In genomic region chrX:97431391-97431803, GRCm38 (mm10) we compare ENCODE assay signal across 8 mouse cellular contexts. TPM values are rescaled to one million over a fixed set of nuclear protein-coding genes. Genes with fewer than 3 reads are reported as not detected.
DNase-seq lines count a peak whose midpoint lies in the region; ATAC-seq and TF ChIP-seq lines count a peak whose summit lies in the region.

No protein-coding gene starts in this region.

- H3K4me3 ChIP-seq in embryonic fibroblast, embryonic 13.5 days (ENCODE audit: insufficient read depth, low read length), result peak overlapping the region; percentile 83
- peak overlapping the region; percentile 45 to 54 for H3K4me3 ChIP-seq in heart, embryonic 14.5 days (ENCODE audit: control insufficient read depth in 1 of 2, insufficient read depth in 1 of 2, low read depth in 1 of 2, low read length in 2 of 2)
- peak overlapping the region; percentile 37 for H3K4me3 ChIP-seq in kidney, postnatal 0 days (replicated peaks; ENCODE audit: low read depth, low read length)
- H3K4me3 ChIP-seq in limb, embryonic 15.5 days, result peak overlapping the region; percentile 39
- H3K4me3 ChIP-seq in midbrain, embryonic 16.5 days (ENCODE audit: low read depth, low read length), result peak overlapping the region; percentile 33
- H3K4me3 ChIP-seq in stomach, postnatal 0 days (ENCODE audit: low read depth, low read length), result peak overlapping the region; percentile 41

- H3K27ac ChIP-seq in embryonic fibroblast, embryonic 13.5 days (ENCODE audit: insufficient read depth, low read length), result no peak overlapping the region
- H3K27ac ChIP-seq in heart, embryonic 14.5 days (replicated peaks in 1 of 2; ENCODE audit: control insufficient read depth in 1 of 2, insufficient read depth in 1 of 2, low read depth in 2 of 2, low read length in 2 of 2), result no peak overlapping the region
- H3K27ac ChIP-seq in kidney, postnatal 0 days, result no peak overlapping the region
- no peak overlapping the region for H3K27ac ChIP-seq in limb, embryonic 15.5 days
- H3K27ac ChIP-seq in midbrain, embryonic 16.5 days (ENCODE audit: low read length), result no peak overlapping the region
- no peak overlapping the region for H3K27ac ChIP-seq in stomach, postnatal 0 days (replicated peaks)

- H3K4me1 ChIP-seq in embryonic fibroblast, embryonic 13.5 days (ENCODE audit: control insufficient read depth, insufficient read depth, low read length), result no peaks in the 10 kb centered on the region
- H3K4me1 ChIP-seq in heart, embryonic 14.5 days (ENCODE audit: control insufficient read depth in 2 of 2, insufficient read depth in 2 of 2, low read length in 2 of 2), result no peaks in the 10 kb centered on the region
- no peaks in the 10 kb centered on the region for H3K4me1 ChIP-seq in kidney, postnatal 0 days (replicated peaks; ENCODE audit: insufficient read depth, low read length)
- H3K4me1 ChIP-seq in limb, embryonic 15.5 days, result no peaks in the 10 kb centered on the region
- no peaks in the 10 kb centered on the region for H3K4me1 ChIP-seq in midbrain, embryonic 16.5 days (ENCODE audit: control insufficient read depth, insufficient read depth, low read length)
- no peaks in the 10 kb centered on the region for H3K4me1 ChIP-seq in stomach, postnatal 0 days (replicated peaks; ENCODE audit: control insufficient read depth, insufficient read depth)

- peak; percentile 73 for DNase-seq in brain, adult 2 months (ENCODE audit: low read depth, low spot score)
- DNase-seq in kidney, postnatal 0 days (ENCODE audit: low spot score), result peak; percentile 75
- DNase-seq in stomach, postnatal 0 days (ENCODE audit: low spot score), result peak; percentile 18

- peak overlapping the region; percentile 67 for H3K9ac ChIP-seq in heart, embryonic 14.5 days (ENCODE audit: low read length)
- H3K9ac ChIP-seq in kidney, postnatal 0 days (ENCODE audit: low read depth, low read length), result no peak overlapping the region
- no peak overlapping the region for H3K9ac ChIP-seq in limb, embryonic 15.5 days
- H3K9ac ChIP-seq in midbrain, embryonic 16.5 days (ENCODE audit: low read depth, low read length), result peak overlapping the region; percentile 52; the same call in 1 of the 2 replicates
- peak overlapping the region; percentile 47; the same call in 1 of the 2 replicates for H3K9ac ChIP-seq in stomach, postnatal 0 days (ENCODE audit: low read length)

- no peak for TF ChIP-seq CTCF in embryonic fibroblast, embryonic 13.5 days (IDR thresholded peaks at IDR 0.05; ENCODE audit: borderline replicate concordance, insufficient read depth, low read length)
- TF ChIP-seq CTCF in kidney, postnatal 0 days (IDR thresholded peaks at IDR 0.05; ENCODE audit: low read depth), result peak; percentile 76
- peak; percentile 69 for TF ChIP-seq CTCF in stomach, postnatal 0 days (IDR thresholded peaks at IDR 0.05; ENCODE audit: low read depth)

- H3K9me3 ChIP-seq in heart, embryonic 14.5 days (ENCODE audit: control insufficient read depth, low read length), result no peaks in the 10 kb centered on the region
- no peaks in the 10 kb centered on the region for H3K9me3 ChIP-seq in kidney, postnatal 0 days (replicated peaks; ENCODE audit: low read length)
- no peaks in the 10 kb centered on the region for H3K9me3 ChIP-seq in limb, embryonic 15.5 days
- no peaks in the 10 kb centered on the region for H3K9me3 ChIP-seq in midbrain, embryonic 16.5 days (replicated peaks; ENCODE audit: control insufficient read depth, low read length, poor library complexity, severe bottlenecking)
- H3K9me3 ChIP-seq in stomach, postnatal 0 days (ENCODE audit: control insufficient read depth, low read length), result no peaks in the 10 kb centered on the region

- TF ChIP-seq EP300 in stomach, postnatal 0 days (optimal IDR thresholded peaks at IDR 0.05), result no peak

- no peaks in the 10 kb centered on the region for H3K36me3 ChIP-seq in heart, embryonic 14.5 days (ENCODE audit: control insufficient read depth, insufficient read depth, low read length)
- no peaks in the 10 kb centered on the region for H3K36me3 ChIP-seq in kidney, postnatal 0 days (ENCODE audit: insufficient read depth, low read length)
- no peaks in the 10 kb centered on the region for H3K36me3 ChIP-seq in limb, embryonic 15.5 days
- no peaks in the 10 kb centered on the region for H3K36me3 ChIP-seq in midbrain, embryonic 16.5 days (ENCODE audit: control insufficient read depth, insufficient read depth, low read length)
- H3K36me3 ChIP-seq in stomach, postnatal 0 days (ENCODE audit: control insufficient read depth, insufficient read depth, low read length), result no peaks in the 10 kb centered on the region

- H3K4me2 ChIP-seq in heart, embryonic 14.5 days (ENCODE audit: low read length), result peak overlapping the region; percentile 49
- peak overlapping the region; percentile 36; the same call in 1 of the 2 replicates for H3K4me2 ChIP-seq in kidney, postnatal 0 days (ENCODE audit: low read length)
- peak overlapping the region; percentile 24; the same call in 1 of the 2 replicates for H3K4me2 ChIP-seq in limb, embryonic 15.5 days
- H3K4me2 ChIP-seq in midbrain, embryonic 16.5 days (ENCODE audit: low read length), result peak overlapping the region; percentile 57
- H3K4me2 ChIP-seq in stomach, postnatal 0 days (replicated peaks; ENCODE audit: low read depth), result peak overlapping the region; percentile 39; the same call in 1 of the 2 replicates

- 18% methylated on average over 6 of the region's 6 CpGs for WGBS in heart, embryonic 14.5 days
- 23% methylated on average over 6 of the region's 6 CpGs for WGBS in kidney, postnatal 0 days
- 20% methylated on average over 6 of the region's 6 CpGs for WGBS in limb, embryonic 15.5 days
- 18% methylated on average over 6 of the region's 6 CpGs for WGBS in midbrain, embryonic 16.5 days
- WGBS in stomach, postnatal 0 days, result 13% methylated on average over 6 of the region's 6 CpGs

- no peaks in the 10 kb centered on the region for H3K27me3 ChIP-seq in heart, embryonic 14.5 days (ENCODE audit: control insufficient read depth, insufficient read depth, low read length)
- H3K27me3 ChIP-seq in kidney, postnatal 0 days (ENCODE audit: insufficient read depth, low read length), result no peaks in the 10 kb centered on the region
- no peaks in the 10 kb centered on the region for H3K27me3 ChIP-seq in limb, embryonic 15.5 days
- no peaks in the 10 kb centered on the region for H3K27me3 ChIP-seq in midbrain, embryonic 16.5 days (ENCODE audit: control insufficient read depth, insufficient read depth, low read depth, low read length)
- H3K27me3 ChIP-seq in stomach, postnatal 0 days (ENCODE audit: control insufficient read depth, insufficient read depth, low read length), result no peaks in the 10 kb centered on the region

- no peak for TF ChIP-seq POLR2A in embryonic fibroblast, embryonic 13.5 days (IDR thresholded peaks at IDR 0.05; ENCODE audit: low read depth, low read length)

- ATAC-seq in CD4-positive, CD25-positive, alpha-beta regulatory T cell, adult 4 months, result peak; percentile 87
- ATAC-seq in heart, embryonic 14.5 days (ENCODE audit: insufficient number of reproducible peaks, insufficient read depth, low FRiP score, low read depth), result no peak
- ATAC-seq in kidney, postnatal 0 days (replicated peaks; ENCODE audit: low FRiP score, low read depth), result peak; percentile 61; the same call in 1 of the 2 replicates
- ATAC-seq in limb, embryonic 15.5 days (ENCODE audit: insufficient number of reproducible peaks, low FRiP score, low TSS enrichment, low read depth), result no peak
- ATAC-seq in midbrain, embryonic 16.5 days, result peak; percentile 89
- 0 out of 2 replicates have a peak, but pooled peaks have one; percentile 40 for ATAC-seq in stomach, postnatal 0 days (ENCODE audit: low FRiP score, low TSS enrichment)

RNA-seq across cellular contexts. Expression of gene Eda2r, which starts 54.4 kb away (rescaled TPM):
- polyA plus RNA-seq in CD4-positive, CD25-positive, alpha-beta regulatory T cell, adult 4 months (2017; shearing (Covaris generic)), result not detected
- 72.2 and 78.1 TPM in 2 replicates for polyA plus RNA-seq in embryonic fibroblast, embryonic 13.5 days (2011; ENCODE audit: insufficient read length, low read depth, missing spikeins)
- polyA plus RNA-seq in heart, embryonic 14.5 days (2014; fragmentation: Nextera tagmentation; extraction: Ambion mirVana), result 2.0 and 2.7 TPM in 2 replicates
- polyA plus RNA-seq in kidney, postnatal 0 days (2015; fragmentation: Nextera tagmentation; extraction: Ambion mirVana), result 0.68 and 1.1 TPM in 2 replicates
- 1.5 and 2.7 TPM in 2 replicates for polyA plus RNA-seq in limb, embryonic 15.5 days (2015; fragmentation: Nextera tagmentation; extraction: Ambion mirVana)
- 0.41 and 0.44 TPM in 2 replicates for polyA plus RNA-seq in midbrain, embryonic 16.5 days (2015; fragmentation: Nextera tagmentation; extraction: Ambion mirVana)
- polyA plus RNA-seq in stomach, postnatal 0 days (2015; fragmentation: Nextera tagmentation; extraction: Ambion mirVana), result 0.40 and 0.46 TPM in 2 replicates

Comparison
In these comparisons a context has a peak if more than half of its experiments do, and no peak if none do; other contexts are left out.
1. ATAC-seq: peak in CD4-positive, CD25-positive, alpha-beta regulatory T cell, adult 4 months (single experiment), kidney, postnatal 0 days (single experiment), midbrain, embryonic 16.5 days (single experiment) and stomach, postnatal 0 days (single experiment); none in heart, embryonic 14.5 days (single experiment) and limb, embryonic 15.5 days (single experiment).
2. DNase-seq: peak in every context shown above with its lines; median percentile 75 in kidney, postnatal 0 days; 73 in brain, adult 2 months; 18 in stomach, postnatal 0 days.
3. H3K4me3 ChIP-seq: peak in every context shown above with its lines; median percentile 83 in embryonic fibroblast, embryonic 13.5 days; 50 in heart, embryonic 14.5 days; 41 in stomach, postnatal 0 days; 39 in limb, embryonic 15.5 days; 37 in kidney, postnatal 0 days; 33 in midbrain, embryonic 16.5 days.
4. H3K9ac ChIP-seq: peak in heart, embryonic 14.5 days (single experiment), midbrain, embryonic 16.5 days (single experiment) and stomach, postnatal 0 days (single experiment); none in kidney, postnatal 0 days (single experiment) and limb, embryonic 15.5 days (single experiment).
5. RNA of gene Eda2r, which starts 54.4 kb away (polyA plus RNA-seq): 72.2 to 78.1 TPM in embryonic fibroblast, embryonic 13.5 days; 2.0 to 2.7 TPM in heart, embryonic 14.5 days, 1.5 to 2.7 TPM in limb, embryonic 15.5 days, 0.68 to 1.1 TPM in kidney, postnatal 0 days, 0.41 to 0.44 TPM in midbrain, embryonic 16.5 days, 0.40 to 0.46 TPM in stomach, postnatal 0 days and not detected in CD4-positive, CD25-positive, alpha-beta regulatory T cell, adult 4 months; every median in the first group is over 10 times any median in the second.
6. Peak in every context shown above with its lines, with median percentiles within 50 percentile points of each other: H3K4me2 ChIP-seq.